Mouse (Mus musculus) embryo, embryonic 11.5 days (tissue): Measurements from ENCODE around the gene Il34.
A peak's percentile ranks its signal among the peaks of the same experiment; 100 is the strongest.

Experiments used
- DNase-seq: peaks from one replicate; pipeline ENCODE4 v3.0.0-alpha.2; 2012; ENCODE audit warnings: low read depth, low spot score

The Il34 gene

GRCm38 (mm10) chr8:110740629-110741175 is 65.0 kb downstream of the Il34 start:
- DNase-seq, result no peak

GRCm38 (mm10) chr8:110738591-110739195 is 67.0 kb downstream of the Il34 start:
- no peak for DNase-seq

- DNase-seq, result no peak
These were observed 72.7 kb downstream of the Il34 start for GRCm38 (mm10) chr8:110733036-110733435.

- no peak for DNase-seq
These were observed 74.3 kb downstream of the Il34 start for GRCm38 (mm10) chr8:110731346-110731859.

DNA sequence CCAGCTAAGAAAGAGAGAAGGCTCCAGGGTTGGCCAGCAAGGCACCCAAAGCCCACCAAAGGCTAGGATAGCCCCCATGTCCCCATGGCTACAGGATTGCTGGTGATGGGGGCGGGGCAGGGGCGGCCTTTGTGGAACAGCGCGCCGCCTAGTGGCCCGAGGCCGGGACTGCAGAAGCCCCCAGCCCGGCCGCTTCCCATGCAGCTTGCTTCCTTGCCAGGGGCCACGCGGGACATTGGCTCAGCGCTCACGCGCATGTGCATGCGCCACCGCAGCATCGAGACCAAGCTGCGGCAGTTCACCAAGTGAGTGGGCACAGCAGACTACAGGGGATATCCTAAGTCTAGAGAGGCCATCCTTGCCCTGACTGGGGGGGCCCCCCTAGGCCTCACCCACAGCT is 78.8 kb downstream of the Il34 start:
- peak; percentile 51 for DNase-seq

GRCm38 (mm10) chr8:110725084-110725838 is 80.5 kb downstream of the Il34 start:
- no peak for DNase-seq

- no peak for DNase-seq
These were observed 81.2 kb downstream of the Il34 start for GRCm38 (mm10) chr8:110724493-110724892.

DNA sequence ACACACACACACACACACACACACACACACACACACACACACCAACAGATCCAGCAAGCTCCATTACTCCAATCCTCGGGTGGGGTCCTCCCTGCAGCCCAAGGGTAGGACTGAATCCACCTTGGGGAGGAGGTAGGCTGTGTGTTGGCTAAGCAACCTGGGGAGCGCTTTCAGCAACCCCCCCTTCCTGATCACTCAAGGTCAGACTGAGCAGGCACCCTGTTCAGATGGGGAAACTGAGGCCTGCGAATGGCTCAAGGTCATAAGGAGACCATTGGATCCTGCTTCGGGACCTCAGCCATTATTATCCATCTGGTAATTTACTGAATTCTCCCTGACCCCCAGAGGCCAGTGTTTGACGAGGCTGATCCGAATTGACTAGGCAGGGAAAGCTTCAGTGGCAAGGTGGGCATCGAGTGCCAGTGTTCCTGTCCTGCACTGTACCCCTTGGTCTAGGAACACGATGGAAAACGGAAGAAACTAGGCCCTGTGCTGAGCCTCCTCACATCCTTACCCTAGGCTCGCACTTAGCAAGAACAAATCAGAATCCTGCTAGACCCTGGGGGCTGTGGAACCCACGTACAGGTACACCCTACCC is 83.2 kb downstream of the Il34 start:
- no peak for DNase-seq

DNA sequence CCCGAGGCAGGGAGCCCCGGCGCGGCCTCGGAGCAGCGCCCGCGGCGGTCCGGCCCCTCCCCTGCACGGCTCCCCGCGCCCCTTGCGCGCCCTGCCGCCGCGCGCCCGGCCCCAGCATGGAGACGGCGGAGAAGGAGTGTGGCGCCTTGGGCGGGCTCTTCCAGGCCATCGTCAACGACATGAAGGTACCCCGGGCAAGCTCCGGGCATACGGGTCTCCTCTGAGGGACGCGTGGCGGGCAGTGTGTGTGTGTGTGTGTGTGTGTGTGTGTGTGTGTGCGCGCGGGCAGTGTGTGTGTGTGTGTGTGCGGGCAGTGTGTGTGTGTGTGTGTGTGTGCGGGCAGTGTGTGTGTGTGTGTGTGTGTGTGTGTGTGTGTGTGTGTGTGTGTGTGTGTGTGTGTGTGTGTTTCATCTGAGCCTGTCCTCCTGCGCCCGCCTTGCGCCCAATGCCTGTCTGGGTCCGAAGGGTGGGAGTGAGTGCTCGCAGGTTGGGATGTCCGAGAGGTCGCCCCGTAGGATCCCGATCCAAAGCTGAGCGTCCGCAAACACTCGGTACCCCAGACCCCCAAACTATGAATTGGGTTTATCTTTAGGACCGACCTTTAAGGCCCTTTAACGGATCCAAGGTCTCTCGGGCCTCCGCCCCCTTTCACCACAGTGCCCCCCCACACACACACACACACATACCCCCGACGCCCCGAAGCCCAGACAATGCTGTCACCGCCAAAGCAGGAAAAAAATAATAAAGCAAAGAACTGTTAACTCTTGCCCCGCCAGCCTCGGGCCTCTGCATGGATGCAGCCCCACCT is 83.9 kb downstream of the Il34 start:
- no peak for DNase-seq

- peak; percentile 82 for DNase-seq
These were observed 84.8 kb downstream of the Il34 start, which contains the start of gene Mtss1l for GRCm38 (mm10) chr8:110720685-110721598. Mtss1l (plus strand) TSS chr8:110721476.

GRCm38 (mm10) chr8:110719898-110720653 is 85.6 kb downstream of the Il34 start:
- DNase-seq, result no peak

DNA sequence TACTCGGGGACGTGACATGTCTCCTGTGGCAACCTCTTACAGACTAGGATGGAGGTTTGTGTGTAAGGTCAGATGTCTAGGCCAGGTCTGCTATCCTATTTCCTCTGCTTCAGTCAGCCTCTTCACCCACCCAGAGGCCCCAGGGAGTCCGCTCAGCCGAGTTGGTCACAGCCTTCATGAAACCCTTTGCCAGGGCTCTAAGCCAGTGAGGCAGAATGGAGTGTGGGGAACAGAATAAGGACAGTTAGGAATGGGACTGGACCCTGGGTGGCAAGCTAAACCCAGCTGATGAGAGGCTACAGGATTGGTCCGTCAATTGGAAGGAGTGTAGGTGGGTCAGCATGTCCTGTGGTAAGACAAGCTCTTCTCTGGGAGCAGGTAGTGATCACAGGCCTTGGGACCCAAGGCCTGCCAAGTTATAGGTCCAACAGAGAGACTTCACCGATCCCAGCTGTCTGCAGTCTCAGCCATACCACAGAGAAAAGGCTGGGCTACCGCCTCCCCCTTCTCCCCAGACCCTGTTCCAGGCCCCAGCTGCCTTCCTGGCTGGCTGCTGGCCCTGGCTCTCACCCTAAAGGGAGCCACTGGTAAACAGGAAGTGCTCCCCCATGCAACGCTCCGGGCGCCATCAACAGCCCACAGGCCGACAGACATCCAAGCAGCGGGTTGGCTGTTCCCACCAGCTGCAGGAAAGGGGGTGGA is 86.6 kb downstream of the Il34 start:
- no peak for DNase-seq

- no peak for DNase-seq
These were observed 87.3 kb downstream of the Il34 start for GRCm38 (mm10) chr8:110718209-110718968.

DNA sequence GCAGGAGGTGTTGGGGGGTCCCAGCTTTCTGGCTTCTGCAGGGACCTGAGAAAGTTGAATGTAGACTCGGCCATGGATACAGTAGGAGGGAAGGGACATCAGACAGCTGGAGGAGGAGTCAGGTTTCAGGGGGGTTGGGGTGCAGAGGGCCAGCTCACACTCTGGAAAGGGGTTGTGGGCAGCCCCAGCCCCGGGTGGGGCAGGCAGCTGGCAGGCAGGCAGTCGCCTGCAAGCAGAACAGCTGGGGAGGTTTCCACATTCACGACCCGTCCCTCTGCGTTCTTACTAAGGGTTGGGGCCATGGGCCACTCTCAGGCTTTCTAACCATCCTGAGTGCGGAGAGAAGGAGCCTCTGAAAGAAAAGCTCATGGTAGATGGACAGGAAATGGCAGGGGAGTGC is 88.6 kb downstream of the Il34 start:
- DNase-seq, result no peak

DNA sequence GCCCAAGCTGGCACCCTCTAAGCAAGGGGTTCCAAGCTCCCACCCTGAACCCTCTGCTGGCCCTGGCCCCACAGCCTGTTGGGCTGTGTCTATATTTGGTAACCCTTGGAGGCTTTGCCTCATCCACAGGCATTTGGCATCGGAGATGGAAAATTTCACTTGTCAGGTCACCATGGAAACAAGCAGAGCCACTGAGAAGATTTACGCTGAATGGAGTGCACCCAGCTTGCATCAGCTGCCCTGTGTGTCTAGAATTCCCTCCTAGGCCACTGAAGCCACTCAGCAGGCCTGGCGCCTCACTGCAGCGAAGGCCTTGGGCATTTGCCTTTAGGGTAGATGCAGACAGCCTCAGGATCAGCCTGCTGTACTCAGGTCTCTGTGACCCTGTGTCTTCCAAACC is 89.6 kb downstream of the Il34 start:
- DNase-seq, result no peak

- DNase-seq, result no peak
These were observed 90.8 kb downstream of the Il34 start for GRCm38 (mm10) chr8:110714827-110715519.

DNA sequence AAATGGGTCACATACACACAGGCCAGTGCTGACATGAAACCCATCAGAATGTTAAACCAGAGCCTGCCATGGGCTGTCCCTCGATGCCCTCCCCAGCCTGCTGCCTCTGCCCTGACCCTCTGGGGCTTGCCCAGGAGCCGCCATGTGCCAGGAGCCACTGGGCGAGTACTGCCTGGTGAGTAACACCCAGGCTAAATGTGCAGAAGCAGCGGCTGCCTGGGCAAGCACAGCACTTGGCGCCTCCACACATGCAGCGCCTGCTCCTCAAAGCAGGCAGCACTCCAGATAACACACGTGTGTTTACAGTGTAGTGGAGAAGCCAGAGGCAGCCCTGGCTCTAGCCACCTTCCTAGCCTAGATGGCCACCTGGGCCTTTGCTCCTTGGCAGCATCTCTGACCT is 92.7 kb downstream of the Il34 start:
- no peak for DNase-seq
